Mouse (Mus musculus) lung, embryonic 16.5 days (tissue): Measurements from ENCODE around the gene Igf2r. TPM values are rescaled to one million over a fixed set of nuclear protein-coding genes. Genes with fewer than 3 reads are reported as not detected.

Experiments used
- ATAC-seq: fragments of 200-750 bp; cut with Nextera tagmentation; 2 replicates; pipeline ENCODE4 v1.8.0; 2017; ENCODE audit warnings: low read depth, mild to moderate bottlenecking, moderate library complexity
- H3K27ac ChIP-seq: fragments of 300-500 bp; sonication (generic); 2 replicates; pipeline ENCODE4 v1.5.1; 2014; ENCODE audit warnings: mild to moderate bottlenecking, control low read depth, low read length
- H3K27me3 ChIP-seq: fragments of 300-500 bp; sonication (generic); 2 replicates; pipeline ENCODE4 v1.6.1; 2014; ENCODE audit warnings: low read depth, low read length, mixed read lengths; ENCODE audit not compliant: control insufficient read depth, insufficient read depth
- H3K36me3 ChIP-seq: fragments of 300-500 bp; sonication (generic); 2 replicates; pipeline ENCODE4 v1.6.1; 2014; ENCODE audit warnings: low read length; ENCODE audit not compliant: control insufficient read depth, insufficient read depth
- H3K4me1 ChIP-seq: fragments of 300-500 bp; sonication (generic); replicated peaks from 2 replicates; pipeline ENCODE4 v1.6.1; 2014; ENCODE audit warnings: low read length, mixed read lengths; ENCODE audit not compliant: control insufficient read depth, insufficient read depth
- H3K4me2 ChIP-seq: fragments of 300-500 bp; sonication (generic); 2 replicates; pipeline ENCODE4 v1.6.1; 2014; ENCODE audit warnings: low read depth, low read length, control low read depth
- H3K4me3 ChIP-seq: fragments of 300-500 bp; sonication (generic); 2 replicates; pipeline ENCODE4 v1.5.1; 2014; ENCODE audit warnings: mild to moderate bottlenecking, low read length, control low read depth
- H3K9ac ChIP-seq: fragments of 300-500 bp; sonication (generic); 2 replicates; pipeline ENCODE4 v1.6.1; 2014; ENCODE audit warnings: low read length, control low read depth
- H3K9me3 ChIP-seq: fragments of 300-500 bp; sonication (generic); 2 replicates; pipeline ENCODE4 v1.6.1; 2016; ENCODE audit warnings: low read length; ENCODE audit not compliant: control insufficient read depth
- WGBS: fragments of 180-500 bp; shearing (Covaris S2); extraction: QIAGEN DNeasy Blood & Tissue Kit; methylation state at CpG from one replicate; pipeline ENCODE4 v1.1.7; 2014; 5-methylcytosine and 5-hydroxymethylcytosine counted together
- polyA plus RNA-seq: library from polyadenylated mRNA; unstranded; fragments of >200 nt; fragmentation: Nextera tagmentation; extraction: Ambion mirVana; gene quantifications from 2 replicates; pipeline ENCODE4 v1.2.1, GENCODE M21; 2015

Gene Igf2r
- polyA plus RNA-seq, 1 experiment from 2014 or later, result 64.4 TPM

DNA sequence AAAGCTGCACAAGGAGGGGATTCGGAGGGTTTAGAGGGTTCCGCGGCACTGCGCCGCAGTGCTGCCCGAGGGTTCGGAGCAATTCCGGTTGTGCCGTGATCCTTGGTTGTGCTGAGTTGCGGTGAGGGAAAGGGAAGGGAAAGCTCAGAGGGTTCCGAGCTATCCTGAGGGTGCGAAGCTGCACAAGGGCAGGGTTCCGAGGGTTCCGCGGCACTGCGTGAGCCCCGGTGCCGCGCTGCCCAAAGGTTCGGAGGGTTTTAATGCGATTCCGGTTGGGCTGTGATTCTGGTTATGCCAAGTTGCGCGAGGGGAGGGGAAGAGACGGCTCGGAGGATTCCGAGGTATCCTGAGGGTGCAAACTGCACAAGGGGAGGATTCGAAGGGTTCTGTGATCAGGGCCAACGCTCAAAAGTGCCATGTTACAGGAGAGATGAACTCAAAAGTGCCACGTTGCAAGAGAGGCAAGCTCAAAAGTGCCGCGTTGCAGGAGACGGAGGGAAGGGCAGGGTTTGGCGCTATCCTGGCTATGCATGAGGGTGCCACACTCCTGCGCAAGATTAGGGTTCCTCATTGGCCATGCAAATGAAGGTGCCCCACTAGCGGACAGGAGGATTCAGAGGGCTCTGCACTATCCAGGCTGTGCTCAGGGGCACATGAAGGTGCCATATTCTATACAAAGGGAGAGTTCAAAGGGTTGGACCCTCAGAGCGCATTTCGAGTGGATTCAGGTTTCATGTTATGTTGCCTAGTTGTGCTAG lies 27.1 kb downstream of the Igf2r start:
- Histone ChIP-seq H3K36me3 (peaks cover 73% of the 10 kb centered on the region), H3K4me3 (peak overlapping the region; percentile 59), H3K4me2 (peak overlapping the region; percentile 51), H3K27ac (peak overlapping the region; percentile 81), H3K27me3 (no peaks in the 10 kb centered on the region), H3K9me3 (peaks cover 28% of the 10 kb centered on the region), H3K9ac (peak overlapping the region; percentile 72), H3K4me1 (peaks cover 28% of the 10 kb centered on the region)
- WGBS, result 46% methylated on average over 38 of the region's 38 CpGs
- ATAC-seq, result peak; percentile 10; the same call in 1 of the 2 replicates

DNA sequence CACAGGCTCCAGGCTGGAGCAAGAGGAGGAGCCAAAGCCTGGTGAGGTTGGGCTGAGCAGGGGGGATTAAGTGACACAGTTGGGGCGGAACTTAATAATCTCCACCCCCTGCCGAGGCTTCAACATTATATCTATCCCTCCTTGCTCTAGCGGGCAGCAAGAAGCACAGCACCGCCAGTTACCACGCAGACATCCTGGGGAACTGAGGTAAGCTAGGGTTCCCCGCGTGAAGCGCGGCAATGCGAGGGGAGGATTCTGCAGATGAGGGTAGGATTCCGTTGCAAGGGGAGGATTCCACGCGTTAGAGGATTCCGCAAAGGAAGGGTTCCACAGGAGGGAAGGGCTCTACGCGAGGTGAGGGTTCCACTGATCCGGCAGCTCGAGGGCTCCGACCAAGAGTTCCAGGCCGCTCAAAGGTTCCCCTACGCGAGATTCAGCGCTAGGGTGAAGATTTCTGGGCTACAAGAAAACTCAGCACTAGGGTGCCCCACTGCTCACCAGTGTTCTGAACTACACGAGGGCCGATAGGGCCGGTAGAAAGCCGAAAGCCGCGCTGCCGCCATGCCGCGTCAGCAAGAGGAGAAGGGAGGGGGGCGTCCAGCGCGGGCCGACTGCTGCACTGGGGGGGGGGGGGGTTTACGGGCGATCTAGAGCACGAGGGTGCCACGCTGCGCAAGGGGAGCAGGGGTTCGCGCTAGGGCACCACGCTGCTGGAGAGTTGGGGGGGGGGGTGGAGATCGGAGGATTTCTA lies 28.1 kb downstream of the Igf2r start:
- peak overlapping the region; percentile 59 for H3K4me3 ChIP-seq
- peaks cover 72% of the 10 kb centered on the region for H3K36me3 ChIP-seq
- peak overlapping the region; percentile 81 for H3K27ac ChIP-seq
- peaks cover 28% of the 10 kb centered on the region for H3K4me1 ChIP-seq
- 59% methylated on average over 41 of the region's 45 CpGs for WGBS
- H3K27me3 ChIP-seq, result no peaks in the 10 kb centered on the region
- ATAC-seq, result peak; percentile 91
- H3K4me2 ChIP-seq, result peak overlapping the region; percentile 51
- peaks cover 28% of the 10 kb centered on the region for H3K9me3 ChIP-seq
- peak overlapping the region; percentile 72 for H3K9ac ChIP-seq

DNA sequence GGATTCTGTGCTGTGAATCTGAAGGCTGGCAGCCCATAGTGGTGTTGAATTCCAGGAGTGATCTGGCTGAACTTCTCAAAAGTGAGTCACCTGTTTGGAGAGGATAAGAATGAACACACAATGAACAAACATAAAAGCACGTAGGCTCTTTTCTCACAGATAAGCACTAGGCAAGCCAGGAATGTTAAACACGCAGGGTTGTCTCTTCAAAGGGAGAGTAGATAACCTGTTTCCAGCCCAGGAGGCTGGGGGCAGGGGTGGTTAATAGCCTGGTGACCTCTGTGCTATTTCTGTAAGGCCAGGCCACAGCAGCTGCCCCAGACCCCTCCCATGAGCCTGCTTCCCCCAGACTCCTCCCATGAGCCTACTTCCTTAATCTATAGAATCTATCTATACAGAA lies 29.1 kb downstream of the Igf2r start:
- Histone ChIP-seq H3K4me1 (peaks cover 24% of the 10 kb centered on the region), H3K9ac (no peak overlapping the region), H3K27ac (peak overlapping the region; percentile 62), H3K36me3 (peaks cover 63% of the 10 kb centered on the region), H3K27me3 (no peaks in the 10 kb centered on the region), H3K4me2 (no peak overlapping the region), H3K4me3 (no peak overlapping the region), H3K9me3 (peaks cover 28% of the 10 kb centered on the region)
- 36% methylated on average over 2 of the region's 2 CpGs for WGBS
- ATAC-seq, result peak; percentile 30; the same call in 1 of the 2 replicates

DNA sequence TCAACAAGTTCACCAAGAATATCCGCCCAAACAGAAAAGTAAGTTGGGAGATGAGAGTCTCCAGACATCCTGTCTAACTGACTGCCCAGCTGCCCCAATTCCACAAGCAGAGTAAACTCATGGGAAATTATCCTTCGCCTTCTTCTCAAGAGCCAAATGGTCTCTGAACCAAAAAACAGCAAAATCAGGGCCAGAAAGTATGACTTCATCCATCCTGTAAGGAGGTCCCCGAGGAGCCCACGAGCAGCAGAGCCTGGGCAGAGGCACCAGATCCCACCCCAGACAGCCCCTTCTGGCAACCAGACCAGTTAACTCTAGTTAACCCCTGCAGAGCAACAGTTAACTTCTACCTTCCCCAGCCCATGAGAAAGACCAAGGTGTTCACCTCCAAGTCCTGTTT lies 29.9 kb downstream of the Igf2r start:
- ATAC-seq, result no peak

DNA sequence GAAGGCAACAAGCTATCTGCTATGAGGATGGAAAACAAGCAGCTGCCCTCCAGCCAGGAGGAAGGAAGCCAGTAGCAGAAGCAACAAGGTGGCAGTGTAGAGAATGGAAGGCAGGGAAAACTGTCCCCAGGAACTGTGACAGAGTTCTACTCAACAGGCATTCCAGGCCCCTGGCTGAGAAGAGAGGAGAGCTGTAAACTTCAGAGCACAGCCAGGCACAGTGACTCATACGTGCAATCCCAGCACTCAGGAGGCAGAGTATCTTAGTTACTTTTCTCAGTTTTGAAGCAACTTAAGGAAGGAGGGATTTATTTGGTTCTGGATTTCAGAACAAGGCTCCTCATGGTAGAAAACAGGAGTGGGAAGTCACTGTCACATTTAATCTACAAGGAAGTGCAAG lies 31.5 kb downstream of the Igf2r start:
- Histone ChIP-seq H3K36me3 (peaks cover 42% of the 10 kb centered on the region), H3K27ac (peak overlapping the region; percentile 26; the same call in 1 of the 2 replicates), H3K4me2 (no peak overlapping the region), H3K27me3 (no peaks in the 10 kb centered on the region), H3K9ac (no peak overlapping the region), H3K4me3 (no peak overlapping the region), H3K9me3 (peaks cover 18% of the 10 kb centered on the region), H3K4me1 (peaks cover 25% of the 10 kb centered on the region)
- 48% methylated on average over 1 of the region's 1 CpGs for WGBS
- no peak for ATAC-seq

More for the DNA sequence above, 29.9 kb downstream of the Igf2r start:
- Histone ChIP-seq H3K27ac (peak overlapping the region; percentile 62), H3K9ac (no peak overlapping the region), H3K4me3 (no peak overlapping the region), H3K9me3 (peaks cover 28% of the 10 kb centered on the region), H3K4me2 (no peak overlapping the region), H3K27me3 (no peaks in the 10 kb centered on the region), H3K4me1 (peaks cover 23% of the 10 kb centered on the region), H3K36me3 (peaks cover 55% of the 10 kb centered on the region)
- WGBS, result 39% methylated on average over 4 of the region's 4 CpGs

DNA sequence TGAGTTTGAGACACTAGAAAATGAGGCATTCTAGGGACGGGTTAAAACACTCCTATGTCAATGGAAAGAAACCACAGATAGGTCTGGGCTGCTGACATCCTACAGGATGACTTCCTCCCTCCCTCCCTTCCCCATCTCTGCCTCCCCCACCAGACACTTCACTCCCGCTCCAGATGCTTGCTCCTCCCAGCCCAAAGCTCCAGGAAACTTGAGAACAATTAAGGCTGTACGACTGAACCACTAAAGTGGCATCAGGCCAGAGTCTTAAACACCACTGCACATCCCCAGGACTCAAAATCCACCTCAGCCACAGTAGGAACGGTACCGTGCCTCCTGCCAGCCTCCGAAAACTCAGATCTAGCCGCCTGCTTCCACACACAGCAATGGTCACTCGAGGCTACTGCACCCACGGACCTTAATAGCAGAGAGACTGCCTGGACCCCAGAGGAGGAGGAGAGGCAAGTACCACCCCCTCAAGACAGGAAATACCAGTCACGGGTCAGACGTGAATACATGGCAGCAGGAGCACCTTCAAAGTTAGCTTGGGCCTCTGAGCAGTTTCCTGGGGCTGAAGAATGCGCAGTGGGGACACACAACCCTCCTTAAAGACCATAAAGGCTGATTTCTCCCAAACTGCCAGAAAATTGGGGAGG lies 35.1 kb downstream of the Igf2r start:
- peak overlapping the region; percentile 28 for H3K4me2 ChIP-seq
- WGBS, result 29% methylated on average over 12 of the region's 12 CpGs
- H3K9ac ChIP-seq, result peak overlapping the region; percentile 40; the same call in 1 of the 2 replicates
- peak; percentile 68 for ATAC-seq
- no peaks in the 10 kb centered on the region for H3K9me3 ChIP-seq
- H3K4me1 ChIP-seq, result peaks cover 16% of the 10 kb centered on the region
- peak overlapping the region; percentile 84 for H3K27ac ChIP-seq
- H3K36me3 ChIP-seq, result peaks cover 15% of the 10 kb centered on the region
- no peak overlapping the region; the same call in 1 of the 2 replicates for H3K4me3 ChIP-seq
- no peaks in the 10 kb centered on the region for H3K27me3 ChIP-seq

- Histone ChIP-seq H3K4me2 (no peak overlapping the region), H3K4me1 (peaks cover 16% of the 10 kb centered on the region), H3K36me3 (peaks cover 12% of the 10 kb centered on the region), H3K27ac (no peak overlapping the region), H3K4me3 (no peak overlapping the region), H3K27me3 (no peaks in the 10 kb centered on the region), H3K9me3 (no peaks in the 10 kb centered on the region), H3K9ac (no peak overlapping the region)
- ATAC-seq, result no peak
- WGBS, result 78% methylated on average over 6 of the region's 6 CpGs
These were observed 36.3 kb downstream of the Igf2r start for GRCm38 (mm10) chr17:12733128-12733527.

- Histone ChIP-seq H3K9ac (no peak overlapping the region), H3K9me3 (no peaks in the 10 kb centered on the region), H3K4me3 (no peak overlapping the region), H3K36me3 (peaks cover 7% of the 10 kb centered on the region), H3K4me2 (no peak overlapping the region), H3K27ac (no peak overlapping the region), H3K4me1 (peaks cover 31% of the 10 kb centered on the region), H3K27me3 (no peaks in the 10 kb centered on the region)
- no peak for ATAC-seq
- WGBS, result 30% methylated on average over 1 of the region's 1 CpGs
These were observed 40.9 kb downstream of the Igf2r start for GRCm38 (mm10) chr17:12728536-12728935.

DNA sequence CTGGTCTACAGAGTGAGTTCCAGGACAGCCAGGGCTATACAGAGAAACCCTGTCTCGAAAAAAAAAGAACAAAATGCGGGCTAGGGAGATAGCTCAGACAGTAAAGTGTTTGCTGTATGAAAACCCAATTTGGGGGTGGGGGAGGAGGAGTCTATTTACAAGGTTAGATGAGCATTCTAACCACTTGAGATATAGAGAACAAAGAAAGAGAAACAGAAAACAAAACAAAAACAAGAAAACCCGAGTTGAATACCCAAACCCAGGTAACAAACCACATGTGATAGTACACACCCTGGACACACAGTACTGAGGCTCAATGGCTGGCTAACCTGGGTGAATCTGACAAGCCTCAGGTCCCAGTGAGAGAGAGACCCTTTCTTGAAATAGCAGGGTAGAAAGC lies 41.7 kb downstream of the Igf2r start:
- H3K4me2 ChIP-seq, result no peak overlapping the region
- no peak overlapping the region for H3K4me3 ChIP-seq
- ATAC-seq, result no peak
- H3K27ac ChIP-seq, result no peak overlapping the region
- H3K36me3 ChIP-seq, result peaks cover 7% of the 10 kb centered on the region
- no peaks in the 10 kb centered on the region for H3K9me3 ChIP-seq
- H3K4me1 ChIP-seq, result peaks cover 32% of the 10 kb centered on the region
- no peaks in the 10 kb centered on the region for H3K27me3 ChIP-seq
- H3K9ac ChIP-seq, result no peak overlapping the region
- WGBS, result 74% methylated on average over 3 of the region's 3 CpGs
